Comparison of ENCODE assay signal across 8 mouse cellular contexts in genomic region chr3:137864124-137864987, GRCm38 (mm10). TPM values are rescaled to one million over a fixed set of nuclear protein-coding genes. Genes with fewer than 3 reads are reported as not detected.
DNase-seq lines count a peak whose midpoint lies in the region; ATAC-seq and TF ChIP-seq lines count a peak whose summit lies in the region.

H2afz (plus strand) TSS chr3:137864487.

- H3K4me3 ChIP-seq in heart, embryonic 11.5 days (ENCODE audit: low read depth, low read length), result peak within 1 kb of the TSS; percentile 89
- H3K4me3 ChIP-seq in kidney, embryonic 16.5 days (ENCODE audit: low read length), result peak within 1 kb of the TSS; percentile 84
- H3K4me3 ChIP-seq in liver, adult 2 months (ENCODE audit: insufficient read depth, low read depth, low read length), result peak within 1 kb of the TSS; percentile 84
- H3K4me3 ChIP-seq in myocyte, result peak within 1 kb of the TSS; percentile 67

- peak within 1 kb of the TSS; percentile 99 for H3K27ac ChIP-seq in heart, embryonic 11.5 days (ENCODE audit: low read depth, low read length)
- H3K27ac ChIP-seq in kidney, embryonic 16.5 days (ENCODE audit: low read length), result peak within 1 kb of the TSS; percentile 98
- peak within 1 kb of the TSS; percentile 74 for H3K27ac ChIP-seq in liver, adult 2 months (replicated peaks; ENCODE audit: insufficient read depth, low read depth, low read length)

- H3K9me3 ChIP-seq in heart, embryonic 11.5 days (replicated peaks; ENCODE audit: control insufficient read depth, low read length), result no peaks in the 10 kb centered on the region
- H3K9me3 ChIP-seq in kidney, embryonic 16.5 days (ENCODE audit: low read length), result no peaks in the 10 kb centered on the region

- no peaks in the 10 kb centered on the region; the same call in 1 of the 2 replicates for H3K79me2 ChIP-seq in liver, adult 2 months (ENCODE audit: control insufficient read depth, insufficient read depth, low read length)
- peaks cover 15% of the 10 kb centered on the region for H3K79me2 ChIP-seq in myocyte (ENCODE audit: control insufficient read depth, insufficient read depth)

- 0 out of 2 replicates have a peak, but pooled peaks cover 3% of the 10 kb centered on the region for H3K4me1 ChIP-seq in heart, embryonic 11.5 days (ENCODE audit: control insufficient read depth, insufficient read depth, low read length)
- peaks cover 18% of the 10 kb centered on the region for H3K4me1 ChIP-seq in kidney, embryonic 16.5 days (ENCODE audit: insufficient read depth, low read length)
- peaks cover 2% of the 10 kb centered on the region for H3K4me1 ChIP-seq in liver, adult 2 months (ENCODE audit: control insufficient read depth, insufficient read depth, low read length)

- ATAC-seq in erythroblast, adult 5-6 weeks (replicated peaks; ENCODE audit: low FRiP score, poor library complexity, severe bottlenecking), result peak; percentile 88
- peak; percentile 94 for ATAC-seq in heart, embryonic 11.5 days (replicated peaks; ENCODE audit: insufficient number of reproducible peaks, low FRiP score, low TSS enrichment)
- peak; percentile 94 for ATAC-seq in kidney, embryonic 16.5 days (ENCODE audit: low FRiP score, low TSS enrichment)

- under 1% methylated on average over 90 of the region's 115 CpGs for WGBS in heart, embryonic 11.5 days (ENCODE audit: insufficient replicate concordance)
- WGBS in kidney, embryonic 16.5 days, result under 1% methylated on average over 52 of the region's 115 CpGs
- 3% methylated on average over 101 of the region's 115 CpGs for WGBS in liver, adult 2 months

- H3K36me3 ChIP-seq in heart, embryonic 11.5 days (ENCODE audit: control insufficient read depth, insufficient read depth, low read length), result no peaks in the 10 kb centered on the region
- H3K36me3 ChIP-seq in kidney, embryonic 16.5 days (ENCODE audit: insufficient read depth, low read length), result peaks cover 3% of the 10 kb centered on the region; the same call in 1 of the 2 replicates
- H3K36me3 ChIP-seq in liver, adult 2 months (ENCODE audit: control insufficient read depth, insufficient read depth, low read length), result 0 out of 2 replicates have a peak, but pooled peaks cover 3% of the 10 kb centered on the region
- H3K36me3 ChIP-seq in myocyte (ENCODE audit: control insufficient read depth, insufficient read depth), result peaks cover 10% of the 10 kb centered on the region
- no peaks in the 10 kb centered on the region for H3K36me3 ChIP-seq in splenic B cell, adult 2 months (ENCODE audit: control insufficient read depth, insufficient read depth, low read length, poor library complexity, severe bottlenecking)

- no peak for TF ChIP-seq CTCF in liver, adult 2 months (IDR thresholded peaks at IDR 0.05; ENCODE audit: low read depth, low read length)

- H3K4me2 ChIP-seq in heart, embryonic 11.5 days, result peak within 1 kb of the TSS; percentile 65
- peak within 1 kb of the TSS; percentile 76 for H3K4me2 ChIP-seq in kidney, embryonic 16.5 days (replicated peaks; ENCODE audit: low read depth, low read length)
- peak within 1 kb of the TSS; percentile 77 for H3K4me2 ChIP-seq in myocyte (ENCODE audit: low read depth)

- H3ac ChIP-seq in myocyte (ENCODE audit: control insufficient read depth, insufficient read length), result peak within 1 kb of the TSS; percentile 84

- TF ChIP-seq POLR2A in liver, adult 2 months (IDR thresholded peaks at IDR 0.05; ENCODE audit: extremely low read depth, insufficient read depth, low read length), result peak; percentile 83
- TF ChIP-seq POLR2A in myocyte (IDR thresholded peaks at IDR 0.05; ENCODE audit: insufficient read length, low read depth), result peak; percentile 72

- DNase-seq in B cell, adult 2 months, result peak; percentile 96 to 97
- peak; percentile 99 for DNase-seq in brain, adult 2 months (ENCODE audit: low read depth, low spot score)
- DNase-seq in liver, adult 2 months (ENCODE audit: extremely low read depth, low read depth, low spot score), result peak; percentile 86
- DNase-seq in splenic B cell, adult 2 months (ENCODE audit: low read depth, low spot score), result peak; percentile 98

- no peaks in the 10 kb centered on the region for H3K27me3 ChIP-seq in heart, embryonic 11.5 days (ENCODE audit: control insufficient read depth, insufficient read depth, low read length)
- H3K27me3 ChIP-seq in kidney, embryonic 16.5 days (ENCODE audit: insufficient read depth, low read length), result no peaks in the 10 kb centered on the region
- H3K27me3 ChIP-seq in liver, adult 2 months (ENCODE audit: control insufficient read depth, insufficient read depth, low read length), result no peaks in the 10 kb centered on the region
- H3K27me3 ChIP-seq in myocyte (ENCODE audit: control insufficient read depth, insufficient read depth, insufficient read length), result no peaks in the 10 kb centered on the region
- H3K27me3 ChIP-seq in splenic B cell, adult 2 months (ENCODE audit: control insufficient read depth, insufficient read depth, low read length, poor library complexity, severe bottlenecking), result no peaks in the 10 kb centered on the region

- peak within 1 kb of the TSS; percentile 97 for H3K9ac ChIP-seq in heart, embryonic 11.5 days (ENCODE audit: low read depth, low read length)
- peak within 1 kb of the TSS; percentile 96 for H3K9ac ChIP-seq in kidney, embryonic 16.5 days (replicated peaks; ENCODE audit: low read length)
- peak within 1 kb of the TSS; percentile 89 for H3K9ac ChIP-seq in liver, adult 2 months (ENCODE audit: low read depth, low read length)

TF ChIP-seq in myocyte, 11 proteins besides CTCF, POLR2A, EP300 and RAD21:
- TF ChIP-seq TCF12 (IDR thresholded peaks at IDR 0.05; ENCODE audit: insufficient read depth, poor library complexity, severe bottlenecking) (no peak), MYOG (IDR thresholded peaks at IDR 0.05; ENCODE audit: control insufficient read depth in 1 of 3, insufficient read depth in 1 of 3, insufficient read length in 2 of 3, low read depth in 2 of 3) (peak in 1 of 3 experiments; percentile 39), USF1 (IDR thresholded peaks at IDR 0.05; ENCODE audit: low read depth) (peak; percentile 84), MYOD1 (IDR thresholded peaks at IDR 0.05; ENCODE audit: control insufficient read depth in 1 of 3, insufficient read length in 2 of 3, low read depth in 2 of 3) (peak in 1 of 3 experiments; percentile 15), CEBPB (IDR thresholded peaks at IDR 0.05; ENCODE audit: insufficient read depth, poor library complexity, severe bottlenecking) (no peak), E2F4 (IDR thresholded peaks at IDR 0.05; ENCODE audit: insufficient read depth) (peak; percentile 91), POLR2AphosphoS2 (IDR thresholded peaks at IDR 0.05; ENCODE audit: insufficient read length, low read depth) (peak; percentile 83)
TF ChIP-seq in myocyte: peak in this region for 5.

RNA-seq across cellular contexts. Expression of gene H2afz, which starts in this region (rescaled TPM):
- total RNA-seq in erythroblast, adult 5-6 weeks (2015; ENCODE audit: low replicate concordance), result 505 TPM in 2 replicates
- 376 and 479 TPM in 2 replicates for total RNA-seq in erythroblast, adult 5-6 weeks (2017; ENCODE audit: low replicate concordance)
- polyA plus RNA-seq in heart, embryonic 11.5 days (2014; fragmentation: Nextera tagmentation; extraction: Ambion mirVana), result 1,327 and 1,370 TPM in 2 replicates
- polyA plus RNA-seq in kidney, embryonic 16.5 days (2015; fragmentation: Nextera tagmentation; extraction: Ambion mirVana), result 1,893 and 1,900 TPM in 2 replicates
- 134 and 180 TPM in 2 replicates for total RNA-seq in liver, adult 2 months (2014; rRNA removed)
- polyA plus RNA-seq in liver, adult 2 months (2012; rRNA removed), result 113 and 141 TPM in 2 replicates
- 1,333 TPM for polyA plus RNA-seq in myocyte (2012; fragmentation: generic; extraction: Trizol)

Comparison
In these comparisons a context has a peak if more than half of its experiments do, and no peak if none do; other contexts are left out.
1. Peak in every context shown above with its lines: DNase-seq, ATAC-seq, H3K4me3 ChIP-seq and H3K27ac ChIP-seq.